Mouse (Mus musculus) embryonic facial prominence, embryonic 13.5 days (tissue): Measurements from ENCODE around the gene Nup210. TPM values are rescaled to one million over a fixed set of nuclear protein-coding genes. Genes with fewer than 3 reads are reported as not detected.

ENCODE experiments used
- ATAC-seq: fragments of 200-750 bp; cut with Nextera tagmentation; 2 replicates; pipeline ENCODE4 v1.8.0; 2017; ENCODE audit warnings: low read depth; ENCODE audit not compliant: insufficient number of reproducible peaks, insufficient read depth, low FRiP score, low TSS enrichment
- H3K27ac ChIP-seq: fragments of 300-500 bp; sonication (generic); 2 replicates; pipeline ENCODE4 v1.5.1; 2015; ENCODE audit warnings: moderate library complexity, mild to moderate bottlenecking, inconsistent platforms
- H3K27me3 ChIP-seq: fragments of 300-500 bp; sonication (generic); 2 replicates; pipeline ENCODE4 v1.6.1; 2015; ENCODE audit warnings: mild to moderate bottlenecking, inconsistent platforms
- H3K36me3 ChIP-seq: fragments of 300-500 bp; sonication (generic); 2 replicates; pipeline ENCODE4 v1.6.1; 2015; ENCODE audit warnings: mild to moderate bottlenecking, inconsistent platforms
- H3K4me1 ChIP-seq: fragments of 300-500 bp; sonication (generic); 2 replicates; pipeline ENCODE4 v1.6.1; 2015; ENCODE audit warnings: inconsistent platforms
- H3K4me2 ChIP-seq: fragments of 300-500 bp; sonication (generic); 2 replicates; pipeline ENCODE4 v1.6.1; 2015; ENCODE audit warnings: moderate library complexity, mild to moderate bottlenecking, inconsistent platforms
- H3K4me3 ChIP-seq: fragments of 300-500 bp; sonication (generic); 2 replicates; pipeline ENCODE4 v1.5.1; 2015; ENCODE audit warnings: mild to moderate bottlenecking, inconsistent platforms
- H3K9ac ChIP-seq: fragments of 300-500 bp; sonication (generic); 2 replicates; pipeline ENCODE4 v1.6.1; 2015; ENCODE audit warnings: mild to moderate bottlenecking, inconsistent platforms
- H3K9me3 ChIP-seq: fragments of 300-500 bp; sonication (generic); 2 replicates; pipeline ENCODE4 v1.6.1; 2016; ENCODE audit warnings: inconsistent platforms
- WGBS: fragments of 180-500 bp; shearing (Covaris S2); methylation state at CpG from one replicate; pipeline ENCODE4 v1.1.7; 2015; ENCODE audit warnings: mixed read lengths; 5-methylcytosine and 5-hydroxymethylcytosine counted together
- polyA plus RNA-seq: library from polyadenylated mRNA; unstranded; fragments of >200 nt; fragmentation: Nextera tagmentation; extraction: Ambion mirVana; gene quantifications from 2 replicates; pipeline ENCODE4 v1.2.1, GENCODE M21; 2015

Nup210 gene
- polyA plus RNA-seq, 1 experiment from 2014 or later, result 5.9 TPM

DNA sequence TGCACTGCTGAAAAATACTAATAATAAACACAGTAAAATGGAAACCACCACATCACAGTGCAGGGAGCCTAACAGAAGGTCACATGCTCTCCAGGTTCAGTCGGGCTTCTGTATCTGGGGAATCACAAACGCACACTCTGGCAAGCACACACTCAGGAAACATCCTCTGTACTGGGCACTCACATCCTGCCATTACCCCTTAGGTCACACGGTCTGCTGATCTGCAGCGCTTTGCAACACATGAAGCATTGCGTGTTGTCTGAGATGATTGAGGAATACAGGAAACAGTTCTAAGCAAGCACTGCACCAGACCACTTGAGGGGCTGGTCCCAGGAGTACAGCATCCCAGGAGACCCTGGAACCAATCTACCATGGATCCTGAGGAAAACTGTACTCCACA lies 16.0 kb downstream of the Nup210 start:
- Histone ChIP-seq H3K4me2 (no peak overlapping the region), H3K27ac (no peak overlapping the region), H3K36me3 (no peaks in the 10 kb centered on the region), H3K9me3 (no peaks in the 10 kb centered on the region), H3K27me3 (no peaks in the 10 kb centered on the region), H3K4me3 (no peak overlapping the region), H3K9ac (no peak overlapping the region), H3K4me1 (peaks cover 7% of the 10 kb centered on the region)
- no peak for ATAC-seq
- WGBS, result 89% methylated on average over 5 of the region's 5 CpGs

- H3K9ac ChIP-seq, result no peak overlapping the region
- no peak overlapping the region for H3K4me3 ChIP-seq
- H3K27ac ChIP-seq, result no peak overlapping the region
- no peaks in the 10 kb centered on the region for H3K4me1 ChIP-seq
- no peaks in the 10 kb centered on the region for H3K36me3 ChIP-seq
- ATAC-seq, result no peak
- WGBS, result 93% methylated on average over 3 of the region's 3 CpGs
- H3K27me3 ChIP-seq, result no peaks in the 10 kb centered on the region
- no peak overlapping the region for H3K4me2 ChIP-seq
- no peaks in the 10 kb centered on the region for H3K9me3 ChIP-seq
Measured at GRCm38 (mm10) chr6:91097879-91098278, 18.8 kb downstream of the Nup210 start.

DNA sequence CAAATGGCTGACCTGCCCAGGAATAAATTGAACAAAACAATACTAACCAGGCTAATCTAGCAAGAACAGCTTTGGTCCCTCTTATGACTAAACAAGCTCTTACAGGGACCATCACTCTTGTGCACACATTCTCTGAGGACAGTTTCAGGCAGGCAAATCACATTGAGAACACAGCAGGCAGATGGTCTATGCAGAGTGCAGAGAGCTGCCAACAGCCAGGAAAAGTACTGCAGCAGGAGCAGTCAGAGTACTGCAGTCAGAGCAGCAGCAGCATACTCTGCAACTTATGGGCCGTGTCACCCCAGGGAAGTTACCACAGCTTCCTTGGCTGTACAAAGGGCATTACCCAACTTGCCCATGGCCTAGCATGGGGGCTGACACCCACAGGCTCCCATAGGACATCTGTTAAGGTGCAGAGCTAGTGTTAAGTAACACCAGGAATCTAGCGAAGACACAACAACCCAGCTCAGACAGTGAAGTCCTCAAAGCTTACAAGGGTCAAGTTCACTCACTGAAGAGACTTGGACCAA lies 21.5 kb downstream of the Nup210 start:
- Histone ChIP-seq H3K9me3 (no peaks in the 10 kb centered on the region), H3K27me3 (no peaks in the 10 kb centered on the region), H3K27ac (no peak overlapping the region), H3K4me2 (no peak overlapping the region), H3K36me3 (no peaks in the 10 kb centered on the region), H3K4me3 (no peak overlapping the region), H3K4me1 (peaks cover 7% of the 10 kb centered on the region; the same call in 1 of the 2 replicates), H3K9ac (no peak overlapping the region)
- ATAC-seq, result no peak
- WGBS, result 89% methylated on average over 2 of the region's 2 CpGs

DNA sequence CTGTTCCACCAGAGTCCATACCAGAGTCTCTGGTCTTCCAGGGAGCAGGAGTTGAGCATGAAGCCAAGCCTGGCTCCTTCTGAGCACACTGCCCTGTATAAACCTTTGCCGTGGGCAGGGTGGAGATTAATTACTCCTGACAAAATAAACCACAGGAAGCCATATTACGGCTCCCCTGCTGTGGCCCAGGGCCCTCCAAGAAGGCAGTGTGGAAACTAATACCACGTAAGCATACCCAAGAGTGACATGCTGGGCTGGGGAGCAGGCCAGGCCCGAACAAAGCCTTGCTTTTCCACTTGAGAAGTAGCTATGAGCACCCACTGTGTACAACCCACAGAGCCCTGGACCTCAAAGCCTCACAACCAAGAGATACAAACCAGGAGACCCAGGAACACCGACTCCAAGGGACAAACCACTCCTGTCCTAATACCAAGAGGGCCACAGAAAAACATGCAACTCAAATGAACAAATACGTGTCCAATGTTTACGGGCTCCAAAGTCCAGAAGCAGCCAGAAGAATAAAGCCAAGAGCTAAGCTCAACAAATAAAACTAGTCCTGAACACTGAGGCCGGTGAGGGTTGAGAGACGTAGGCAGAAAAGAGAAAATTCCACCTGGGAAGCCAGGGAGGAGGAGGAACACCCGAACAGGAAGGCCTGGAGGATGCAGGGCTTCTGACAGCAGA lies 24.3 kb downstream of the Nup210 start:
- no peak overlapping the region for H3K4me2 ChIP-seq
- H3K27ac ChIP-seq, result no peak overlapping the region; the same call in 1 of the 2 replicates
- H3K36me3 ChIP-seq, result no peaks in the 10 kb centered on the region
- H3K27me3 ChIP-seq, result no peaks in the 10 kb centered on the region
- no peak for ATAC-seq
- H3K9me3 ChIP-seq, result no peaks in the 10 kb centered on the region
- no peak overlapping the region for H3K4me3 ChIP-seq
- no peak overlapping the region for H3K9ac ChIP-seq
- peaks cover 17% of the 10 kb centered on the region for H3K4me1 ChIP-seq
- WGBS, result 62% methylated on average over 10 of the region's 10 CpGs

DNA sequence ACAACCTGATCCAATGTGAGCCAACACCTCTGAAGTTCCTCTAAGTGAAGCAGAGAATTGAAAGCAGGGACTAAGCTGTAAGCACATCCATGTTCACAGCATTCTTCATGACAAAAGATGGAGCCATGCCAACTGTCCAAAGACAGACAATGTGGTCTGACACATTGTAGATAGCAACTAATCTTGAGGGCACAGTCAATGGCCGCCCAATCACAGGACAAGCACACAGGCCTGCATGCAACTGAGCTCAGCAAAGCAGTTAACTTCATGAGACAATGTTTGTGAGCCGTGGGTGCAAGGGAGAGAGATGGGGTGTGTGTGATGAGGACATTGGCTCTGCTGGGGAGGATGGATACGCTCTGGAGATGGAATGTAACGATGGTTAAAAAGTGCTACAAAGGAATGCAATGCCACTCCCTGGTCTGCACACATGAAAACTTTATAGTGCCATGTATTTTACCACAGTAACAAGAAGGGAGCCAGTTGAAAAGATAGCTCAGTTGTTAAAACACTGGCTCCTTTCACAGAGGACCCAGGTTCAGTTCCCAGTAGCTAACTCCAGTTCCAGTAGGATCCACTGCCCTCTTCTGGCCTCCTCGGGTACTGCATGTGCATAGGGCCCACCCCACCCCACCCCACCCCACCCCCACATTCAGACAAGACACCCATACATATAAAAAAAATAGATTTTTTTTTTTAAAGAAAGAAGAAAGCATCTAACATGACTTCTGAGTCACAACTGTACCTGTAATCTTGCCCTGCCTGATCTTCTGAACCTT lies 31.3 kb downstream of the Nup210 start:
- Histone ChIP-seq H3K4me1 (peaks cover 10% of the 10 kb centered on the region; the same call in 1 of the 2 replicates), H3K9me3 (no peaks in the 10 kb centered on the region), H3K27me3 (no peaks in the 10 kb centered on the region), H3K36me3 (no peaks in the 10 kb centered on the region), H3K27ac (no peak overlapping the region), H3K9ac (no peak overlapping the region), H3K4me2 (no peak overlapping the region), H3K4me3 (no peak overlapping the region)
- no peak for ATAC-seq
- WGBS, result 75% methylated on average over 5 of the region's 5 CpGs

GRCm38 (mm10) chr6:91080033-91080432 lies 36.6 kb downstream of the Nup210 start:
- no peaks in the 10 kb centered on the region for H3K27me3 ChIP-seq
- H3K4me3 ChIP-seq, result no peak overlapping the region
- no peak for ATAC-seq
- H3K4me1 ChIP-seq, result peaks cover 8% of the 10 kb centered on the region
- no peak overlapping the region for H3K27ac ChIP-seq
- H3K9ac ChIP-seq, result no peak overlapping the region
- no peak overlapping the region for H3K4me2 ChIP-seq
- H3K9me3 ChIP-seq, result no peaks in the 10 kb centered on the region
- no peaks in the 10 kb centered on the region for H3K36me3 ChIP-seq
- whole genome bisulfite sequencing, result 21% methylated on average over 1 of the region's 1 CpGs

DNA sequence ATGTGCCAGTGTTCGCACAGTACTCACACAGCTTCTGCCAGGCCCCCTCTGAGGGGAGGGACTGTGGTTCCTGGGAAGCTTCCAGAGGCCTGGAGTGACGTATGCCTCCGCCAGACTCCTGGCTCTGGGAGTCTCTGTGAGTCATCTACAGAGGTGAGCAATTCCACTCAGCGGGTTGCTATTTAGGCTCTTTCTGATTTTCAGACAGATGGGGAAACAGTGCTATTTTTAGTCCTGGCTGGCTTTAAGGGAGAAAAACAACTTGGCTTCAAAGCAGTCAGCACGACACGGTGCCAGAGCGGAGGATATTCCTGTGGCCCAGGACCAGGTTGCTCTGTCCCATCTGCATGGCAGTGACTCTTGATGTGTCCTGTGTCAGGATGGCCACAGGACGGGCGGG lies 40.4 kb downstream of the Nup210 start:
- Histone ChIP-seq H3K4me3 (no peak overlapping the region), H3K9me3 (no peaks in the 10 kb centered on the region), H3K27ac (no peak overlapping the region; the same call in 1 of the 2 replicates), H3K27me3 (no peaks in the 10 kb centered on the region), H3K4me1 (peaks cover 8% of the 10 kb centered on the region), H3K9ac (no peak overlapping the region), H3K4me2 (no peak overlapping the region), H3K36me3 (no peaks in the 10 kb centered on the region)
- no peak for ATAC-seq
- 63% methylated on average over 9 of the region's 9 CpGs for WGBS

DNA sequence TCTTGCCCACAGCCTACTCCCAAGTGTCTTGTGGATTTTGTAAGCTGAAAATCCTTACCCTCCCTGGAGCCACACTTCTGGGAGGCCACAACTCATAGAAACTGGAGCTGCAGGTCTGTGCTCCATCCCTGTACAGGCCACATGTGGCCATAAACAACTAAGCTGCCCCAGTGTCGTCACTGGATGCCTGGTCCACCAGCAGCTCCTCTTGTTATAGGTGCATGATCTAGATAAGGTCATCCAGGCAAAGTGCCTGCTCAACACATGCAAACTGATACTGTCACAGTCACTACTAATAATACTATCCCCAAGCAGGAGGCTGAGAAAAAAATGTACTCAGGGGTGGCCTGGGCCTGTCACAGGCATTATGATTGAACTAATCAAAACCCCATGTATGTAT lies 48.1 kb downstream of the Nup210 start:
- Histone ChIP-seq H3K4me3 (no peak overlapping the region), H3K27ac (no peak overlapping the region), H3K9me3 (no peaks in the 10 kb centered on the region), H3K4me2 (no peak overlapping the region), H3K36me3 (no peaks in the 10 kb centered on the region), H3K4me1 (0 out of 2 replicates have a peak, but pooled peaks cover 2% of the 10 kb centered on the region), H3K27me3 (no peaks in the 10 kb centered on the region), H3K9ac (no peak overlapping the region)
- no peak for ATAC-seq
- 81% methylated on average over 1 of the region's 1 CpGs for WGBS

DNA sequence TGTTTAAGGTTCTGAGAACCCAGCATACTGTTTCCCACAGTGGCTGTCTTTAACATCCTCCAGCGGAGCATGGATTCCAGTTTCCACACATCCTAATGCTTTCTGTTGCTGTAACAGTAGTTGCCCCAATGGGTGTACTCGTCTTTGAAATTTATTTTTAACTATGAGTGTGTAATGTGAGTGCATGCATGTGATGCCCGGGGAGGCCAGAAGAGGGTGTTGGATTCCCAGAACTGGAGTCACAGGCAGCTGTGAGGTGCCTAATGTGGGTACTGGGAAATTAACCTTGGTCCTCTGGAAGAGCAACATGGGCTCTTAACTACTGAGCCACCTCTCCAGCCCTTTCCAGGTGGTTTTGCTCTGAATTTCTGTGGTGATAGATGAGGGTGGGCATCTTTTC lies 49.6 kb downstream of the Nup210 start:
- no peaks in the 10 kb centered on the region for H3K36me3 ChIP-seq
- no peak overlapping the region for H3K27ac ChIP-seq
- H3K4me1 ChIP-seq, result 0 out of 2 replicates have a peak, but pooled peaks cover 2% of the 10 kb centered on the region
- no peak overlapping the region for H3K4me2 ChIP-seq
- 78% methylated on average over 3 of the region's 3 CpGs for WGBS
- no peaks in the 10 kb centered on the region for H3K9me3 ChIP-seq
- ATAC-seq, result no peak
- H3K27me3 ChIP-seq, result no peaks in the 10 kb centered on the region
- H3K9ac ChIP-seq, result no peak overlapping the region
- no peak overlapping the region for H3K4me3 ChIP-seq

DNA sequence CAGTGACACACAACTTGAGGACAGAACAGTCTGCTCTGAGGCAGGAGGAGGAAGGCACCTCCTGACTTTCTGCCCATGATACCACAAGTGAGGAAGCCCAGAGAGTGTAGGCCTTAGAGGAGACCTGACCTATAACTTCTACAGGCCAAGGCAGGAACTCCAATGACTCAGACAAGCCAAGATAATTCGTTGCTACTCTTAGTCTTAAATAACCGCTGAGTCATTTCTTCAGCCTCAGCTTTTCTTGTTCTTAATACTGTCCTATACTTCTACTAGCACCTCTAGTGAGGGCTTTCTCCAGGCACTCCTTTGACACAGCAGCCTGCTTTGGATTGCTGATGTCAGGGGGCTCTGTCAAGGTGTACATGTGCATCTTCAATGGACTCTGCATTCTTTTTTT lies 55.3 kb downstream of the Nup210 start:
- no peaks in the 10 kb centered on the region for H3K36me3 ChIP-seq
- H3K27me3 ChIP-seq, result no peaks in the 10 kb centered on the region
- peaks cover 21% of the 10 kb centered on the region for H3K4me1 ChIP-seq
- 88% methylated on average over 2 of the region's 2 CpGs for whole genome bisulfite sequencing
- H3K9me3 ChIP-seq, result no peaks in the 10 kb centered on the region
- no peak overlapping the region for H3K4me3 ChIP-seq
- H3K27ac ChIP-seq, result no peak overlapping the region
- no peak for ATAC-seq
- H3K9ac ChIP-seq, result no peak overlapping the region
- H3K4me2 ChIP-seq, result no peak overlapping the region

DNA sequence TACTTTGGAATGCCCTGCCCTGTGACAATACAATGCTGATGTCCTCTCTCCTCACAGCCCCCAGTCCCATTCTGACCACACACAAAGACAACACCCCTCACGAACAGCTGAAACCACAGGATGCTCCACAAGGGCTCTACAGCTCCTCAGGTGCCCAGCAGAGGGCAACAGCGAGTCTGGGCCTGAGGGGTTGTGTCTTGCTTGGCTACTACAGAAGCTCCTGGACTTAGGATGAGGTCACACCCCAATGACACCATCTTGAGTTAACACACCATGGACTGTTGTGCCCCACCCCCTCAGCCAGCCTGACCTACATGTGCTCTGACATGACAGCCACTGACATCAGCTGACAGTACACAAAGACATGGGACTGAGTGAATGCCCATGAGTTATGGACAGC lies 56.9 kb downstream of the Nup210 start:
- WGBS, result 51% methylated on average over 2 of the region's 2 CpGs
- peaks cover 21% of the 10 kb centered on the region for H3K4me1 ChIP-seq
- H3K4me2 ChIP-seq, result no peak overlapping the region
- H3K27ac ChIP-seq, result no peak overlapping the region
- ATAC-seq, result no peak
- H3K9me3 ChIP-seq, result no peaks in the 10 kb centered on the region
- H3K27me3 ChIP-seq, result no peaks in the 10 kb centered on the region
- no peaks in the 10 kb centered on the region for H3K36me3 ChIP-seq
- H3K9ac ChIP-seq, result no peak overlapping the region
- no peak overlapping the region for H3K4me3 ChIP-seq

DNA sequence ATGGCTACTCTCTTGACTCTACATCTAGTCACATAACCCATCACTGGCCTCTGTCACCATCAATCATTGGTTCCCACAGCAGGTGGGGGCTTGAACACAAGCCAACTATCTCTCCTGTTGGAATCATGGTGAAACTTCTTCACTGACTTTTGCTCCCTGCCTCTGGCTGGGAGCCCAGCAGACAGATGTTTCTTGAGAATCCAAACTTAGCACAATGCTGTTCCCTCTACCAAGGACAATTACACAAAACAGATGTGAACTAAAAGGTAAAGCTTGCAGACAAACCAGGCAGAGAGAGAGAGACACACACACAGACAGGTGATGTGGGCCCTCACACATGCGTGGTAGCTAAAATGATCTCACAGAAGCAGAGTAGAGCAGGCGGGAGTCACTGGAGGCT lies 58.6 kb downstream of the Nup210 start:
- no peak overlapping the region for H3K27ac ChIP-seq
- H3K9me3 ChIP-seq, result no peaks in the 10 kb centered on the region
- no peaks in the 10 kb centered on the region for H3K36me3 ChIP-seq
- 43% methylated on average over 2 of the region's 2 CpGs for WGBS
- peaks cover 21% of the 10 kb centered on the region for H3K4me1 ChIP-seq
- no peak overlapping the region for H3K9ac ChIP-seq
- H3K4me2 ChIP-seq, result no peak overlapping the region
- H3K4me3 ChIP-seq, result no peak overlapping the region
- ATAC-seq, result no peak
- H3K27me3 ChIP-seq, result no peaks in the 10 kb centered on the region
